Mouse (Mus musculus): ENCODE results near the gene Hjurp.

- TF ChIP-seq EP300 (IDR thresholded peaks at IDR 0.05; ENCODE audit: insufficient read depth, low read depth, low read length): no peak
- TF ChIP-seq CTCF (IDR thresholded peaks at IDR 0.05; ENCODE audit: low read depth, low read length): no peak
Observed at GRCm38 (mm10) chr1:88307180-88307579, 29.7 kb upstream of the Hjurp start.

All from ES-Bruce4 (cell line).